Mouse (Mus musculus): Measurements from ENCODE around the gene Gabpb2. TPM values are rescaled to one million over a fixed set of nuclear protein-coding genes. Genes with fewer than 3 reads are reported as not detected.

The Gabpb2 gene
- total and polyA plus RNA-seq, 3 experiments: 8.6 to 14.1 (median 13.5) TPM

GRCm38 (mm10) chr3:95199101-95199500 lies 18.6 kb downstream of the Gabpb2 start:
- Histone ChIP-seq H3K4me1 (ENCODE audit: control insufficient read depth, insufficient read depth, low read length) (no peaks in the 10 kb centered on the region), H3K79me2 (replicated peaks; ENCODE audit: control insufficient read depth, insufficient read depth, low read length) (no peaks in the 10 kb centered on the region), H3K36me3 (ENCODE audit: control insufficient read depth, insufficient read depth, low read length) (no peaks in the 10 kb centered on the region; the same call in none of the 2 replicates), H3K27me3 (ENCODE audit: control insufficient read depth, insufficient read depth, low read length) (no peaks in the 10 kb centered on the region), H3K27ac (no peak overlapping the region), H3K9ac (ENCODE audit: low read depth, low read length) (no peak overlapping the region), H3K4me3 (no peak overlapping the region)
- TF ChIP-seq POLR2A (IDR thresholded peaks at IDR 0.05; ENCODE audit: insufficient read depth, low read depth, low read length) (no peak), EP300 (IDR thresholded peaks at IDR 0.05; ENCODE audit: insufficient read depth, low read depth, low read length) (no peak), CTCF (IDR thresholded peaks at IDR 0.05) (no peak)
- WGBS: 76% methylated on average over 1 of the region's 1 CpGs
- no peak for DNase-seq
- intact Hi-C loops (cut with DNase I): no loop called here

DNA sequence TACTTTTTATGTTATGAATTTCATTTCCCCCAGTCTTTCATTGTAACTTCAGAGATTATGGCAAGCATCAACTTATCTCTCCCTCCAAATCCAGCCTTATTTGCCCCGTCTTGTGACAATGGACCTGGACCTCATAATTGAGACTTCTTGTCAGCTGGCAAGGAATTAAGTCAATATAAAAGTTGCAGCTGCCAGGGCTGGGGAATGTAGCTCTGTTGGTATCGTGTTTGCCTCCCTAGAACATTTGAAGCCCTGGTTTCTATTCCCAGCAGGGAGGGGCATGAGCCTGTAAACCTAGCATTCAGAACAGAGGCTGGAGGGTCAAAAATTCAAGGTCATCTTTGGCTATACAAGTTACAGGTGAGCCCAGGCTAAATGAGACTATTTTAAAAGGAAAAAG lies 21.9 kb downstream of the Gabpb2 start:
- Histone ChIP-seq H3K9ac (ENCODE audit: low read depth, low read length) (no peak overlapping the region), H3K27me3 (ENCODE audit: control insufficient read depth, insufficient read depth, low read length) (no peaks in the 10 kb centered on the region), H3K4me1 (ENCODE audit: control insufficient read depth, insufficient read depth, low read length) (no peaks in the 10 kb centered on the region), H3K36me3 (ENCODE audit: control insufficient read depth, insufficient read depth, low read length) (no peaks in the 10 kb centered on the region; the same call in 1 of the 2 replicates), H3K79me2 (replicated peaks; ENCODE audit: control insufficient read depth, insufficient read depth, low read length) (no peaks in the 10 kb centered on the region), H3K4me3 (no peak overlapping the region), H3K27ac (no peak overlapping the region)
- WGBS: 84% methylated on average over 2 of the region's 2 CpGs
- DNase-seq: no peak
- intact Hi-C loops (cut with DNase I): no loop called here
- TF ChIP-seq CTCF (IDR thresholded peaks at IDR 0.05) (no peak), POLR2A (IDR thresholded peaks at IDR 0.05; ENCODE audit: insufficient read depth, low read depth, low read length) (no peak), EP300 (IDR thresholded peaks at IDR 0.05; ENCODE audit: insufficient read depth, low read depth, low read length) (no peak)

DNA sequence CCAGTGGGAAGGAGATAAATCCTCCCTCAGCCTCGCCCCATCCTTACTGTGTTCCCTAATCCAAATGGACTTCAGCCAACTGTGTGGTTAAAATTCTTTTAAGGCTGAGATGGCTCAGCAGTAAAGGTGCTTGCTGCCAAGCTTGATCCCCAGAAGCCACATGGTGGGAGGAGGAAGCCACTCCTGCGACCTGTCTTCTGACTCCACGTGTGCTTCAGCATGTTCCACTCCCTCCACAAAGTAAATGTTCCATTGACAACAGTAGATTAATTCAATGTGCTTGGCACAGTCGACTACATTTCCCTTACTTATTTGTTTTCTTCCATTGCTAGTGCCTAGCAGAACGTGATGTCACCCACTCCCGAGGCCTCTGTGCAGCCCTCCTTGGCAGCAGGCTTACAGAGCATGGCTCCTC lies 23.0 kb downstream of the Gabpb2 start:
- WGBS: 68% methylated on average over 6 of the region's 6 CpGs
- no peaks in the 10 kb centered on the region for H3K79me2 ChIP-seq (replicated peaks; ENCODE audit: control insufficient read depth, insufficient read depth, low read length)

GRCm38 (mm10) chr3:95186888-95187287 lies 30.8 kb downstream of the Gabpb2 start:
- no peaks in the 10 kb centered on the region for H3K4me1 ChIP-seq (ENCODE audit: control insufficient read depth, insufficient read depth, low read length)
- no peaks in the 10 kb centered on the region for H3K79me2 ChIP-seq (replicated peaks; ENCODE audit: control insufficient read depth, insufficient read depth, low read length)
- DNase-seq: no peak
- no peaks in the 10 kb centered on the region for H3K36me3 ChIP-seq (ENCODE audit: control insufficient read depth, insufficient read depth, low read length)
- no peak for TF ChIP-seq CTCF (IDR thresholded peaks at IDR 0.05)
- TF ChIP-seq EP300 (IDR thresholded peaks at IDR 0.05; ENCODE audit: insufficient read depth, low read depth, low read length): no peak
- no peak for TF ChIP-seq POLR2A (IDR thresholded peaks at IDR 0.05; ENCODE audit: insufficient read depth, low read depth, low read length)
- no peaks in the 10 kb centered on the region for H3K27me3 ChIP-seq (ENCODE audit: control insufficient read depth, insufficient read depth, low read length)
- intact Hi-C loops (cut with DNase I): loop anchor here (5.0 kb wide), 1 partner anchor 40 kb away; no protein-coding TSS in a partner anchor
- H3K4me3 ChIP-seq: no peak overlapping the region
- H3K9ac ChIP-seq (ENCODE audit: low read depth, low read length): no peak overlapping the region
- H3K27ac ChIP-seq: no peak overlapping the region
- WGBS: 90% methylated on average over 6 of the region's 6 CpGs

More for the DNA sequence above, 23.0 kb downstream of the Gabpb2 start:
- H3K27ac ChIP-seq: no peak overlapping the region
- no peak overlapping the region for H3K4me3 ChIP-seq
- H3K36me3 ChIP-seq (ENCODE audit: control insufficient read depth, insufficient read depth, low read length): no peaks in the 10 kb centered on the region; the same call in 1 of the 2 replicates
- DNase-seq: no peak
- no peak overlapping the region for H3K9ac ChIP-seq (ENCODE audit: low read depth, low read length)
- no peaks in the 10 kb centered on the region for H3K4me1 ChIP-seq (ENCODE audit: control insufficient read depth, insufficient read depth, low read length)
- intact Hi-C loops (cut with DNase I): loop anchor here (5.0 kb wide), 1 partner anchor 68 kb away; no protein-coding TSS in a partner anchor
- TF ChIP-seq POLR2A (IDR thresholded peaks at IDR 0.05; ENCODE audit: insufficient read depth, low read depth, low read length) (no peak), CTCF (IDR thresholded peaks at IDR 0.05) (no peak), EP300 (IDR thresholded peaks at IDR 0.05; ENCODE audit: insufficient read depth, low read depth, low read length) (no peak)
- H3K27me3 ChIP-seq (ENCODE audit: control insufficient read depth, insufficient read depth, low read length): no peaks in the 10 kb centered on the region

DNA sequence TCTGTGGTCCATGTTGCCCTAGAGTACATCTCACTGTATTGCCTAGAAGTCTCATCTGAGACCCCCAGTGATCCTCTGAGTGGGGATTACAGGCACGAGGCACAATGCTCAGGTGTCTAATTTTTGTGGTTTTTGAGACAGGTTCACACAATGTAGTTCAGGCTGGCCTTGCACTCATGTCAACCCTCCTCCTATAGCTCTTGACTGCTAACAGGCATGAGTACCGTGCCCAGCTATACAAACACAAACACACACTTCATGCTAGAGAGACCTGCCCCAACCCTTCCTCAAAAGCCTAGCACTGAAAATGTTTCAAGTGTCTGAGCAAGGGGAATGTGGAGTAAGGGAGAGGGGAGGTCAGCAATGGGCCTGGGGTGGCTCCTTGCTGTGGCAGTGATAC lies 31.6 kb downstream of the Gabpb2 start:
- WGBS: 92% methylated on average over 2 of the region's 2 CpGs
- H3K9ac ChIP-seq (ENCODE audit: low read depth, low read length): no peak overlapping the region
- H3K4me3 ChIP-seq: no peak overlapping the region
- no peaks in the 10 kb centered on the region for H3K27me3 ChIP-seq (ENCODE audit: control insufficient read depth, insufficient read depth, low read length)
- H3K36me3 ChIP-seq (ENCODE audit: control insufficient read depth, insufficient read depth, low read length): no peaks in the 10 kb centered on the region
- intact Hi-C loops (cut with DNase I): loop anchor here (5.0 kb wide), 1 partner anchor 39 kb away; no protein-coding TSS in a partner anchor
- TF ChIP-seq EP300 (IDR thresholded peaks at IDR 0.05; ENCODE audit: insufficient read depth, low read depth, low read length): no peak
- no peak for TF ChIP-seq POLR2A (IDR thresholded peaks at IDR 0.05; ENCODE audit: insufficient read depth, low read depth, low read length)
- TF ChIP-seq CTCF (IDR thresholded peaks at IDR 0.05): no peak
- no peaks in the 10 kb centered on the region for H3K79me2 ChIP-seq (replicated peaks; ENCODE audit: control insufficient read depth, insufficient read depth, low read length)
- DNase-seq: no peak
- H3K4me1 ChIP-seq (ENCODE audit: control insufficient read depth, insufficient read depth, low read length): no peaks in the 10 kb centered on the region
- no peak overlapping the region for H3K27ac ChIP-seq

DNA sequence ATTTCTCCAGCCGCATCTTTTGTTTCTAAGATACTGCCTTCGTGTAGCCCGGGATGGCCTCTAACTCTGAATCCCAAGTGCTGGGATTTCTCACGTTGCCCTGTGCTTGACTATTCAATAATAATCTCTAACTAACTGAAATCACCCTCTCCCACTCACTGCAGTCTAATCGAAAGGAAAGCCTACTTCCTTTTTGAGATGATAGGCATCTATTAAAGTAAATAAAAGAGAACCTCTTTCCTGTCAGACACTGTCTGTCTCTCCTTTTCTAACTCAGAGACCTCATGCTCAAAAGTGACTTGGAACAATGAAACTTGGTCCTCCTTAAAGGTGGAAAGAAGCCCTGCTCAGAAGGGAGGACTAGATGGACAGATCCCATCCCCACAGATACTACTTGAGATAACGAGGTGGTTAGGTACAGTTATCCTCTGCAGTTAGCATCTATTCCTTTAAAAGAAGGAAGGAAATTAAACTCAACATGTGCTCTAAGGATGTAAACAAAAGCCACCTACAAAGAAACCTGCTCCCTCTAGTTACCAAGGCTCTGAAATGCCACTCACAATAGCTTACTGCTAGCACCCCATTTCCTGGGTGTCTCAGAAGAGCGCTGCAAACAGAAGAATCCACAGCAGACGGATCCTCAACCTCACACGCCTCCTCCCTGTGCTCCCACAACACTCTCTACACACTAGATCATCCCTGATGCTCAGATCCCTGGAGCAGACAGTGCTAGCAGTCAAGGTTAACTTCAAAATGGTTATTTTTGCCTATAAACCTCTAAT lies 32.7 kb downstream of the Gabpb2 start:
- Histone ChIP-seq H3K4me1 (ENCODE audit: control insufficient read depth, insufficient read depth, low read length) (no peaks in the 10 kb centered on the region), H3K9ac (ENCODE audit: low read depth, low read length) (no peak overlapping the region), H3K36me3 (ENCODE audit: control insufficient read depth, insufficient read depth, low read length) (no peaks in the 10 kb centered on the region), H3K4me3 (no peak overlapping the region), H3K27ac (no peak overlapping the region), H3K27me3 (ENCODE audit: control insufficient read depth, insufficient read depth, low read length) (no peaks in the 10 kb centered on the region), H3K79me2 (replicated peaks; ENCODE audit: control insufficient read depth, insufficient read depth, low read length) (no peaks in the 10 kb centered on the region)
- DNase-seq: no peak
- 69% methylated on average over 9 of the region's 9 CpGs for WGBS
- no peak for TF ChIP-seq CTCF (IDR thresholded peaks at IDR 0.05)
- no peak for TF ChIP-seq EP300 (IDR thresholded peaks at IDR 0.05; ENCODE audit: insufficient read depth, low read depth, low read length)
- TF ChIP-seq POLR2A (IDR thresholded peaks at IDR 0.05; ENCODE audit: insufficient read depth, low read depth, low read length): no peak
- intact Hi-C loops (cut with DNase I): loop anchor here (5.0 kb wide), 1 partner anchor 38 kb away; no protein-coding TSS in a partner anchor

Measured in heart, adult 2 months (tissue).